Mouse (Mus musculus) limb, embryonic 14.5 days (tissue): ENCODE results near the gene Dnaaf3. TPM values are rescaled to one million over a fixed set of nuclear protein-coding genes. Genes with fewer than 3 reads are reported as not detected.

Experiments used
- ATAC-seq: fragments of 200-750 bp; cut with Nextera tagmentation; 2 replicates; pipeline ENCODE4 v1.8.0; 2017; ENCODE audit warnings: low read depth, moderate number of reproducible peaks, moderate TSS enrichment; ENCODE audit not compliant: low FRiP score
- DNase-seq: peaks from one replicate; pipeline ENCODE4 v3.0.0-alpha.2; 2015; ENCODE audit warnings: low spot score
- H3K27ac ChIP-seq: fragments of 300-500 bp; sonication (generic); replicated peaks from 2 replicates; pipeline ENCODE4 v1.5.1; 2014; ENCODE audit warnings: low read depth, mild to moderate bottlenecking, low read length, moderate library complexity, mixed read lengths
- H3K27me3 ChIP-seq: fragments of 300-500 bp; sonication (generic); 2 replicates; pipeline ENCODE4 v1.6.1; 2014; ENCODE audit warnings: low read length, mixed read lengths; ENCODE audit not compliant: control insufficient read depth, insufficient read depth
- H3K36me3 ChIP-seq: fragments of 300-500 bp; sonication (generic); 2 replicates; pipeline ENCODE4 v1.6.1; 2014; ENCODE audit warnings: mild to moderate bottlenecking, low read length, moderate library complexity, mixed read lengths; ENCODE audit not compliant: control insufficient read depth, insufficient read depth
- H3K4me1 ChIP-seq: fragments of 300-500 bp; sonication (generic); 2 replicates; pipeline ENCODE4 v1.6.1; 2014; ENCODE audit warnings: antibody characterized with exemption, low read length, mixed read lengths; ENCODE audit not compliant: control insufficient read depth, insufficient read depth
- H3K4me2 ChIP-seq: fragments of 300-500 bp; sonication (generic); replicated peaks from 2 replicates; pipeline ENCODE4 v1.6.1; 2014; ENCODE audit warnings: low read depth, mild to moderate bottlenecking, low read length, moderate library complexity; ENCODE audit not compliant: severe bottlenecking
- H3K4me3 ChIP-seq: fragments of 300-500 bp; sonication (generic); replicated peaks from 2 replicates; pipeline ENCODE4 v1.5.1; 2014; ENCODE audit warnings: low read length
- H3K9ac ChIP-seq: fragments of 300-500 bp; sonication (generic); 2 replicates; pipeline ENCODE4 v1.6.1; 2014; ENCODE audit warnings: mild to moderate bottlenecking, low read depth, low read length, moderate library complexity; ENCODE audit not compliant: severe bottlenecking
- H3K9me3 ChIP-seq: fragments of 300-500 bp; sonication (generic); 2 replicates; pipeline ENCODE4 v1.6.1; 2016; ENCODE audit warnings: low read length; ENCODE audit not compliant: control insufficient read depth
- POLR2A ChIP-seq: fragments of 200-500 bp; IDR thresholded peaks from 2 replicates; pipeline ENCODE4 v1.8.0; 2012; ENCODE audit warnings: inconsistent platforms, mild to moderate bottlenecking, moderate library complexity, borderline replicate concordance; ENCODE audit not compliant: insufficient read depth, insufficient read length; ENCODE audit errors: extremely low read depth
- WGBS: fragments of 180-500 bp; shearing (Covaris S2); extraction: QIAGEN DNeasy Blood & Tissue Kit; methylation state at CpG from one replicate; pipeline ENCODE4 v1.1.7; 2014; 5-methylcytosine and 5-hydroxymethylcytosine counted together
- polyA plus RNA-seq, 2 experiments: library from polyadenylated mRNA; depleted of rRNA in 1 of 2; stranded (reverse) in 1 of 2; unstranded in 1 of 2; fragments of >200 nt; fragmentation: Nextera tagmentation in 1 of 2; extraction: Ambion mirVana in 1 of 2; gene quantifications; 2 replicates each; pipeline versions ENCODE4 v1.2.1 to v1.2.3; 2012 to 2014

The Dnaaf3 gene
- polyA plus RNA-seq, 2 experiments: 0.61 to 8.3 TPM

- WGBS: 94% methylated on average over 3 of the region's 3 CpGs
- Histone ChIP-seq H3K9me3 (no peaks in the 10 kb centered on the region), H3K36me3 (peaks cover 42% of the 10 kb centered on the region), H3K9ac (no peak overlapping the region), H3K4me2 (no peak overlapping the region), H3K27me3 (no peaks in the 10 kb centered on the region), H3K4me3 (no peak overlapping the region), H3K27ac (no peak overlapping the region), H3K4me1 (peaks cover 29% of the 10 kb centered on the region)
- no peak for DNase-seq
- ATAC-seq: no peak
- no peak for TF ChIP-seq POLR2A
These were observed 35.8 kb downstream of the Dnaaf3 start for GRCm38 (mm10) chr7:4496468-4496867.

GRCm38 (mm10) chr7:4493991-4494390, 38.3 kb downstream of the Dnaaf3 start:
- WGBS: 90% methylated on average over 1 of the region's 1 CpGs
- Histone ChIP-seq H3K9me3 (no peaks in the 10 kb centered on the region), H3K4me1 (peaks cover 14% of the 10 kb centered on the region), H3K36me3 (peaks cover 55% of the 10 kb centered on the region), H3K4me3 (no peak overlapping the region), H3K4me2 (no peak overlapping the region), H3K27me3 (no peaks in the 10 kb centered on the region), H3K27ac (no peak overlapping the region), H3K9ac (no peak overlapping the region)
- ATAC-seq: no peak
- no peak for TF ChIP-seq POLR2A
- DNase-seq: no peak

- Histone ChIP-seq H3K4me3 (no peak overlapping the region), H3K4me1 (no peaks in the 10 kb centered on the region), H3K9ac (peak overlapping the region; percentile 13; the same call in 1 of the 2 replicates), H3K36me3 (peaks cover 66% of the 10 kb centered on the region), H3K27ac (no peak overlapping the region), H3K9me3 (no peaks in the 10 kb centered on the region), H3K4me2 (no peak overlapping the region), H3K27me3 (no peaks in the 10 kb centered on the region)
- no peak for ATAC-seq
- WGBS: 73% methylated on average over 13 of the region's 13 CpGs
- no peak for TF ChIP-seq POLR2A
- no peak for DNase-seq
These were observed 39.7 kb downstream of the Dnaaf3 start for GRCm38 (mm10) chr7:4492284-4493224.

GRCm38 (mm10) chr7:4491308-4491707, 40.9 kb downstream of the Dnaaf3 start:
- no peaks in the 10 kb centered on the region for H3K4me1 ChIP-seq
- 81% methylated on average over 6 of the region's 6 CpGs for WGBS

GRCm38 (mm10) chr7:4482281-4482680, 50.0 kb downstream of the Dnaaf3 start:
- ATAC-seq: no peak
- no peak overlapping the region for H3K27ac ChIP-seq
- H3K27me3 ChIP-seq: no peaks in the 10 kb centered on the region
- peaks cover 11% of the 10 kb centered on the region for H3K4me1 ChIP-seq
- peaks cover 57% of the 10 kb centered on the region for H3K36me3 ChIP-seq
- no peaks in the 10 kb centered on the region for H3K9me3 ChIP-seq
- TF ChIP-seq POLR2A: no peak
- no peak overlapping the region for H3K4me2 ChIP-seq
- DNase-seq: no peak
- H3K4me3 ChIP-seq: no peak overlapping the region
- 85% methylated on average over 12 of the region's 12 CpGs for WGBS
- H3K9ac ChIP-seq: no peak overlapping the region

More at GRCm38 (mm10) chr7:4491308-4491707, 40.9 kb downstream of the Dnaaf3 start:
- no peak overlapping the region for H3K9ac ChIP-seq
- H3K36me3 ChIP-seq: peaks cover 65% of the 10 kb centered on the region
- DNase-seq: no peak
- H3K9me3 ChIP-seq: no peaks in the 10 kb centered on the region
- TF ChIP-seq POLR2A: no peak
- no peak overlapping the region for H3K27ac ChIP-seq
- no peak for ATAC-seq
- no peaks in the 10 kb centered on the region for H3K27me3 ChIP-seq
- no peak overlapping the region for H3K4me3 ChIP-seq
- no peak overlapping the region for H3K4me2 ChIP-seq
